Mouse (Mus musculus) adrenal gland, adult 8-10 months (tissue): ENCODE data around the gene S1pr4. TPM values are rescaled to one million over a fixed set of nuclear protein-coding genes. Genes with fewer than 3 reads are reported as not detected.

ENCODE experiments used
- DNase-seq: peaks from one replicate; pipeline ENCODE4 v3.0.0; 2022
- total RNA-seq, 4 experiments: library from RNA; stranded (reverse); gene quantifications; 2 replicates each; pipeline ENCODE4 v1.2.4; 2022

S1pr4 gene
- total RNA-seq, 4 experiments from 2014 or later, result 0.56 to 1.7 (median 0.92) TPM

DNA sequence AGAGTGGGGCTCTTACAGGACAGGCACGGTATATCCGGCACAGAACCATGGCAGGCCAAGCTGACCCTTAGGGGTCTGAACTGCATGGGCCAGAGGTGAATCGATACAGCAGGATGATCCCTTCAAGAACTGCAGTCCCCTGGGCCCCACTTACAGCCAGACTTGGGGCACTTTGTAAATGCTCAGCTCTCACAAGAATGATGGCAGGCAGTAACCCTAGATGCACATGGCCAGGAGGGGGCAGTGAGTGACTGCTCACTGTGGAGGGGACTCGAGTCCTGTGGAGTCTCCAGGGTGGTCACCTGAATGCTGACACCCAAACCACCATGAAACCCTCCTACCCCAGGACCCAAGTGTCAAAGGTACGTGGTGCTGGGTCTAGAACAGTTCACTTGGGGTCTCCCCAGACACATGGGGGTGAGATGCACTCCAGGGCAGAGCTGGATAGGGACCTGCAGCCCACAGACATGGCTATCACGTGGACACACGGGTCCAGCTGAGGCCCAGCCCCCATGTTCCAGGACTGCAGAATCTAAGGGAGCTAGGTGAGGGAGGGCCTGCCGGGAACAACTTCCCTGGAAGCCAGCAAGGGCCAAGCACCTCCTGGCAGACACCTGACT is 6.2 kb downstream of the S1pr4 start:
- no peak for DNase-seq

- no peak for DNase-seq
Observed at GRCm38 (mm10) chr10:81492606-81493240, 7.2 kb downstream of the S1pr4 start.

DNA sequence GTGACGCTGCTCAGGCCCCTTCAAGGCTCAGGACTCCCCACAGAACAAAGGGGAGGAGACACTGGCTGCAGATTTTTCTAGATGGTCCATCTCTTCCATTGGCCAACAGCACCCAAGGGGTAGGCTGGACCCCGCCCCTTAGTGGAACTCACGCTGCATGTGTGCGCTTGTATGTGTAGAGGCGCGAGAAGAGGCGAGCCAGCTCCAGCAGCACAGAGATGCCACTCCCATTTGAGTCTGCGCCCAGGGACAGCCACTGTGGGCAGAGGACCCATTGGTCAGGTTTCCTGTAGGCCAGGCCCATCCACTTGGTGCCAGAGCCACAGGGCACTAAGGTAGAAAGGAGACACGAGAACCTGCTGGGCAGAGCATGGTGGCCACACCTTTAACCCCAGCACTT is 8.9 kb downstream of the S1pr4 start:
- no peak for DNase-seq

DNA sequence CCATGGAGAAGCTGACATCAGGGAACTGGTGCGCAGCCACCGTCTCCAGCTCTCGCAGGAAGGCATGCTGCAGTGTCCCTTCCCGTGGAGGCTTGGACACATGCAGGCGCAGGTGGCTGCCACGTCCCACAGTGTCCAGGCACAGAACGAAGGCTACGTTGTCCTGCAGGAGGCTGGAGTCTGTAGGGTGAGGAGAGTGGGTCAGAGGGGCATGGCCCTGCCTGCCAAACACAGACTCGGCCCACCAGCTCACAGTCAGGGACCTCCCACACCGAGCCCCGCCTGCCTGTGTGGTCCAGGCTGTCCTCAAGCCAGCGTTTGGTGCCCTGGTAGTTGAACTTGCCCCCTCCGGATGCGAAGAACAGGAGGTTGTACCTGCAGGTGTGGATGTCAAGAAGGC is 10.0 kb downstream of the S1pr4 start:
- no peak for DNase-seq

DNA sequence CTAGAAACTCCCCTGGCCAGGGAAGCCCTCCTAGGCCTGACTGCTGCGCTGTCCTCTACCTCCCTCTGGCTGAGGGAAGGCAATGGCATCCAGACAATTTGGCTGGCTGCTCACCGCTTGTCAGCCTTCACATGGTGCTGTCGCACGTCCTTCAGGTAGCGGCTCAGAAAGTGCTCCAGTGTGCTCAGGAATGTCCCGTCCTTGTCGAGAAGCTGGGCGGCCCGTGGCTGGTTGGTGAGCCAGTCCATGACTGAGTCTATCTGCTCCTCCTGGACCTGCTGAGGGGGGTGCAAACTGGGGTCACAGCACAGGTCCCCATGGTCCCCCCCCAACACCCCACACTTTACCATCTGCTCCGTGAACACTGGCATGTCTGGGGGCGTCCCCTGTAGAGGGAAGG is 11.9 kb downstream of the S1pr4 start:
- DNase-seq, result no peak

DNA sequence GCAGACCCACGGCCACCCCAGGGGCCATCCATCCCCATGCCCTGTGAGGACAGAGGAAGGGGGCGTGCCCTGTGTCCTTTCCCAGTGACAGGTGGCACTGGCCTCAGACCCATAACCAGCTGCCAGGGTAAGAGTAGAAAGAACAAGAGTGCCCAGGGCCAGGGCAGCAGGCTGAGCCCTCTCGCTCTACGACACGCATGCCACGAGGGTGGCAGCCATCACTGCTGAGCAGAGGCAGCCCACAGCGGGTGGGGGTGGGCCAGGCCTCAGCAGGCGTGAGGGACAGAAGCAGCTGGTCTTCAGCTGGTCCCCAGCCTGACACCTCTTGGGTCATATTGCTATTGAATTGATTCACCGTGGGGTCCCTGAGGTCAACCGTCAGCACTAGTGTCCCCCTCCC is 13.4 kb downstream of the S1pr4 start:
- no peak for DNase-seq

- DNase-seq, result no peak
Observed at GRCm38 (mm10) chr10:81485479-81486018, 14.4 kb downstream of the S1pr4 start.

GRCm38 (mm10) chr10:81485060-81485449 is 14.9 kb downstream of the S1pr4 start:
- DNase-seq, result no peak

- DNase-seq, result no peak
Observed at GRCm38 (mm10) chr10:81484441-81485059, 15.4 kb downstream of the S1pr4 start.

DNA sequence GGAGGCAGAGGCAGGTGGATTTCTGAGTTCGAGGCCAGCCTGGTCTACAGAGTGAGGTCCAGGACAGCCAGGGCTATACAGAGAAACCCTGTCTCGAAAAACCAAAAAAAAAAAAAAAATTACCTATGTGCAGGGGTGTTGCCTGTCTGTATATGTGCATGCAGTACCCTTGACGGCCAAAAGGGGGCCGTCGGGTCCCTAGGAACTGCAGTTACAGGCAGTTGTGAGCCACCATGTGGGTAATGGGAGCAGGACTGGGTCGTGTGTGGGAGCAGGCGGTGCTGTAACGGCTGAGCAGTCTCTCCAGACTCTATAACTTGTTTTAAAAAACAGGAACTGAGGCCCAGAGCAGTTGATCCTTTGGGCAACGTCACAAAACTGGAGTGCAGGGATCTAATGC is 15.9 kb downstream of the S1pr4 start:
- DNase-seq, result no peak

DNA sequence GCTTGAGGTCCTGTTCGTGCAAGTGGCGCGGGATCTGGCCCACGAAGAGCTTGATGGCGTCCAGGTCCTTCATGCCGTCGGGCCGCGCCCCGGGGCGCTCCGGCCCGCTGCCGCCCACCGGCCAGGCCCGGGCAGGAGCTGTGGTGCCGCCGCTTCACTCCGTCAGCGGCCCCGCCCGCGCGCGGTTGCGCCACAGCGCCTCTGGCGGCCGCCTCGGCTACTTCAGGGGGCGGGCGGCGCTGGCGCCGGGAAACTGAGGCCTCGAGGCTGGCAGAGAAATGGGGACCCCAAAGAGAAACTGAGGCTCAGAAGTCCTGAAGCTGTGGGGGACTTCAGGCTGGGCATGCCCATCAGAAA is 17.4 kb downstream of the S1pr4 start, which contains the start of gene Celf5:
Gene Celf5, minus strand, starts transcription at position 177 of the 357 bp plus-strand sequence.
- no peak for DNase-seq

DNA sequence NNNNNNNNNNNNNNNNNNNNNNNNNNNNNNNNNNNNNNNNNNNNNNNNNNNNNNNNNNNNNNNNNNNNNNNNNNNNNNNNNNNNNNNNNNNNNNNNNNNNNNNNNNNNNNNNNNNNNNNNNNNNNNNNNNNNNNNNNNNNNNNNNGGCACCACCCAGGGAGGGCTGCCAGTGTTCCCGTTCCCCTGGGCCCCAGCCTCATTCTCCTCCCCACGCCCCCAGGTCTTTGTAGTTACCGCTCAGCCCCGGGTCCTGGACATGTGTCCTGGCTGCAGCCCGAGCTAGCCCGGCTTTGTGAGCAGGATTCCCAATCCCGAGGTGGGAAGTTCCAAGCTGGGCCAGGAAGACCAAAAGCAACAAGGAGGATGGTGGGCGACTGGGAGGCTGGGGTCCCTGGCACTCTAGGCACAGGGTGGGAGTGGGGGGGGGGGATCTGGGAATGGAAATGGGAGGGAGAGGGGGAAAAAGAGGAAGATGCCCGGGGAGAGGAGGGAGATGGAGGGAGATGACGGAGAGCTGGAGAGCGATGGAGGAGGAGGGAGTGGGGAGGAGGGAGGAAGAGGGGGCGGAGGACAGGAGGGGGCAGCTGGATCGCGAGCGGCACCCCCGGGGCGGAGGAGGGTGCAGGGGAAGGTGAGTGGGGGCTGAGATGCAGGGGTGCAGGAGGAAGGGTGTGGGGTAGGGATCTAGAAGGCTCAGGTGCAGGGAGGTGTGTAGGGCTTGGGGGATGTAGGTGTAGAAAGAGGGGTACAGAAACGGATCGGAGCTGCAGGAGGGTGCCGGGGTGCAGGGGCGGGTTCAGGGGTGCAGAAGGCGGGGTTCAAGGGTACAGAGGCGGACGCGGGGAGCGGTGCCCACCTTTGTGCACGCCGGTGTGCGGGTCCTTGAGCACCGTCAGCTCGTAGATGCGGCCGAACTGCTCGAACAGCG is 18.1 kb downstream of the S1pr4 start:
- no peak for DNase-seq

DNA sequence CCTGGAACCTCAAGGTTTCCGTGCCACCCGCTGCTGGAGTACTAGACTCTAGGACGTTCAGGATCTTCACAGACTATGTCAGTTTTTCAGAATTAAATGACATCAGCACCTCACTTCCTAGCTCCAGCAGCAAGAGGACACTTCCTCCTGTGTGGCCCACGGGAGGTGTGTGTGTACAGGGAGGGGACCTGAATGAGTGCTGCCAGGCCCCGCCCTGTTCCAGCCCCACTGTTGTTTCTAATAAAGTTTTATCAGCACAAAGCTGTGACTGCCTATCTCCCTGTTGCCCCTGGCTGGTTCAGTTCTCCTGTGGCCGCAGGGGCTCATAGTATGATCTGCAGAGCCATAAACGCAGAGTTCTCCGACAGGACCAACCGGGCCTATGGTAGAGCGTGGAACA is 25.5 kb downstream of the S1pr4 start:
- no peak for DNase-seq

DNA sequence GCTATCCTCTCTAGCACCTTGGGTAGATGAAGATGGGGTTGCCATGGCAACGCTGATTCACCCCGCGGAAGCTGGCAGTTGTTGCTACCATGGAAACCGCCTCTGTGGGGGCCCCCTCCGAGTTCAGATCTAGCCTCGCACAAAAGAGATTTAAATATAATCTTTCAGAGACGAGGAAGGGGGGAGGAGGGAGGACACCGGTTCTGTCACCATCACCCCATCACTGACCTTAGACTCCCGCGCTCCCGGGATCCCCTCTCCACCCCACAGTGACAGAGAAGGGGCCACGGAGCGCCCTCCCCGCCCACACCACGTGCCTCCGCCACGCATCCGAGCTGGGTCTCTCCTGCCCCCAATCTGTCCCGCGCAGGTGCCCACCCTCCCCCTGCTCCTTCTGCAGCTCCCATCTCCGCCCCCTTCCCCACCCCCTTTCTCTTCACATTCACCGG is 26.9 kb downstream of the S1pr4 start:
- DNase-seq, result no peak

- DNase-seq, result no peak
Observed at GRCm38 (mm10) chr10:81472403-81473002, 27.4 kb downstream of the S1pr4 start.

DNA sequence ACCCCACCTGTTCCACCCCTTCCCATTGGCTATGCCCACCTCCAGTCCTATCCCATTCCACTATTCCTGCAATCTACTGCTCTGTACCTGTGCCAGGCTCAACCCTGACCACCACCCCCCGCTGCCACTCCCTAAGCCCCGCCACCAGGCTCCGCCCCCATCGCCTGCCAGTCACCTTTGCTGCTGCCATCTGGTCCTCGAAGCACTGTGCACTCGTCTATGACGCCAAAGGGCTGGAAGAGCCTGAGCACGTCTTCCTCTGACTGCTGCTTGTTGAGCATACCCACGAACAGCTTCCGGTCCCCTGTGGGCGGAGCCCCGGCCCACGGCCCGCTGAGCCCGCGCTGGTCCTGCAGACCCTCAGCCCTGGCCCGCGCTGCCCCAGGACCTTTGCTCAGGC is 29.5 kb downstream of the S1pr4 start:
- DNase-seq, result no peak

DNA sequence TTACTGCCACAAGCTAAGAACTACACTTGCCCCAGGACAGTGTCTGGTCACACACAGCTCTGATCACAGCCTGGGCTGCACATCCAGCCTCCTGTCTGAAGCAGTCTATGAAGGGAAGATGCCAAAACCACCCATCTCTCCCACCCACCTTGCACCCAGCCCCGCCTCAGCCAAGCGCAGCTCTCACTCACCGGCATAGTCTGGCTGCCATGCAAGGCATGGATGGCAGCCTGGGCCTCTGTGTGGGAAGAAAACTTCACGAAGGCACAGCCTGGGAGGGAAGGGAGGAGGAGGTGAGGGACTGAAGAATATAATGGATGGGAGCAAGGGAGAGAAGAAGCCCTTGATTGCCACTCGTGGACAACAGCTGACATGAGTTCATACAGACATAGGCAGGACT is 30.7 kb downstream of the S1pr4 start:
- DNase-seq, result no peak

DNA sequence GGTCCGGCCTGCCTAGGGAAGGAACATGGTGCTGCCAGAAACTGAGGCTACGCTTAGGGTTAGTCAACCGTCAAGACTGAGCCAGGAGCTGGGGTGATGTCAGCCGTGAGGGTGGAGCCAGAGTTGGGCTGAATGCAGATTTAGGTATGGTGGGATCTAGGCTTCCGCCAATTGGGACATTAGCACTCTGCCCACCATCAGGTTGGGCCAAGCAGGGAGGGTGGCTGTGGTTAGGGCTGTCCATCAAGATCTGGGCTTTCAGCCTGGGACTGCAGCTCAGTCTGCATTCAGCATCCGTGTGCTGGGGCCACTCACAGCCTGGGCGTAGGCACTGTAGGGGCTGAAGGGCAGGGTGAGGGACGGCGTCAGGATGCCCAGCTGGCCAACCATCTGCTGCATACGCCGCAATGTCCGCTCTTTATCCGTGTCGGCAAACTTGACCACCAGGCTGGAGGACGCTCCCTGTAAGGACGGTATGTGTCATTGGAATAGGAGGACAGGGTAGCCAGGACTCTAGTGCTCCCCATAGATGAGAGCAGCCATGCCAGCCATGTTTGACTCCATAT is 32.2 kb downstream of the S1pr4 start:
- no peak for DNase-seq

GRCm38 (mm10) chr10:81466881-81467280 is 33.1 kb downstream of the S1pr4 start:
- DNase-seq, result no peak

GRCm38 (mm10) chr10:81466066-81466465 is 33.9 kb downstream of the S1pr4 start:
- DNase-seq, result no peak

DNA sequence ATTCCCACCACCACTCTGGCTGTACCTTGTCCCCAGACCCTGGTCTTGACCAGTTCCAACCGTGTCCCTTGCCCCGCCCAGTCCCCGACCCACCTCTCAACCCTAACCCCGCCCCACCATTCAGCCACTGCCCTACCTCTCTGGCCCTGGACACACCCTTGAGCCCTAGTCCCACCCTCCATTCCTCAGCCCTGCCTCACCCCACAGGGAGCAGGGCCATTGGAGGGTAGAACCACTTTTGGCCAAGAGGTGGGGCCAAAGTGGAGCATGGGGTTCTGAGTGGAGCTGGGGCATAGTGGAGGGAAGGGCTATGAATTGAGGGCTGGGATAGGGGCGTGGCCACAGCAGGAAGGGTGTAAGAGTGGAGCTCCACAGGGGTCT is 34.7 kb downstream of the S1pr4 start:
- DNase-seq, result no peak
